Mouse (Mus musculus) bone marrow, adult 2 months (tissue): ENCODE measurements around the gene Synpo2l. TPM values are rescaled to one million over a fixed set of nuclear protein-coding genes. Genes with fewer than 3 reads are reported as not detected.
A peak's percentile ranks its signal among the peaks of the same experiment; 100 is the strongest.

Source experiments
- H3K27ac ChIP-seq: fragments of 200-500 bp; 2 replicates; pipeline ENCODE4 v1.5.1; 2012; ENCODE audit warnings: low read depth, mild to moderate bottlenecking, control low read depth, inconsistent platforms, low read length; ENCODE audit not compliant: control insufficient read depth, poor library complexity, insufficient read depth
- H3K4me1 ChIP-seq: fragments of 200-500 bp; 2 replicates; pipeline ENCODE4 v1.6.1; 2011; ENCODE audit warnings: low read length; ENCODE audit not compliant: control insufficient read depth, insufficient read depth
- H3K4me3 ChIP-seq: fragments of 200-500 bp; replicated peaks from 2 replicates; pipeline ENCODE3; 2011; ENCODE audit warnings: mild to moderate bottlenecking, low read depth, low read length, control low read depth; ENCODE audit not compliant: control insufficient read depth
- CTCF ChIP-seq: fragments of 200-500 bp; IDR thresholded peaks from 2 replicates; pipeline ENCODE4 v1.5.1; 2011; ENCODE audit warnings: low read length, control low read depth; ENCODE audit not compliant: control insufficient read depth, insufficient read depth
- POLR2A ChIP-seq: fragments of 200-500 bp; IDR thresholded peaks from 2 replicates; pipeline ENCODE4 v1.6.1; 2011; ENCODE audit warnings: low read depth, mild to moderate bottlenecking, control low read depth, low read length, borderline replicate concordance; ENCODE audit not compliant: control insufficient read depth
- WGBS: fragments of 180-500 bp; shearing (Covaris S2); methylation state at CpG from one replicate; pipeline ENCODE4 v1.1.7; 2018; 5-methylcytosine and 5-hydroxymethylcytosine counted together
- polyA plus RNA-seq: library from polyadenylated mRNA; stranded (reverse); fragments of >200 nt; gene quantifications from 2 replicates; pipeline ENCODE4 v1.2.4, GENCODE M21; 2011; ENCODE audit warnings: low replicate concordance; ENCODE audit not compliant: missing spikeins, insufficient read depth, insufficient read length

The Synpo2l gene
- polyA plus RNA-seq, 1 experiment = not detected

DNA sequence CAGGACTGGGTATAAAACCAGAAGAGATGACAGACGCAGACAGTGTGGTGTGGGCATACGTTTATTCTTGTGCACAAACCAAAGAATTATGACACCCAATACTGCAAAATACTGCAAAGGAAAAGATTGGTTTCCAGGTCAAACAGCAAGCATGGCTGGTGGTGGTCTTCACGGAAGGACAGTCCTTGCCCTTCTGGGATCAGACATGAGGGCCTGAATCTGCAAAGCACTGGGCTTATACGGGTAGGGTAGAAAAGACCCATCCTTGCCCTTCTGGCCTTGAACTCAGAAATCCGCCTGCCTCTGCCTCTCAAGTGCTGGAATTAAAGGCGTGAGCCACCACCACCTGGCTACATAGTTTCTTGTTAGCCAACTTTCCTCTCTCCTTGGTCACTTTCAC, 9.3 kb downstream of the Synpo2l start:
- WGBS = 81% methylated on average over 6 of the region's 6 CpGs
- Histone ChIP-seq H3K27ac (no peak overlapping the region), H3K4me1 (peaks cover 3% of the 10 kb centered on the region), H3K4me3 (no peak overlapping the region)
- no peak for TF ChIP-seq CTCF

GRCm38 (mm10) chr14:20658326-20658725, 9.8 kb downstream of the Synpo2l start:
- H3K4me1 ChIP-seq = peaks cover 3% of the 10 kb centered on the region
- no peak overlapping the region for H3K4me3 ChIP-seq

GRCm38 (mm10) chr14:20656361-20656760, 11.8 kb downstream of the Synpo2l start, which contains the start of gene Myoz1:
Myoz1 (minus strand) TSS chr14:20656540.
- peaks cover 3% of the 10 kb centered on the region for H3K4me1 ChIP-seq
- TF ChIP-seq POLR2A (no peak), CTCF (no peak)
- WGBS = 88% methylated on average over 11 of the region's 11 CpGs

More at GRCm38 (mm10) chr14:20658326-20658725, 9.8 kb downstream of the Synpo2l start:
- TF ChIP-seq POLR2A = no peak
- no peak for TF ChIP-seq CTCF
- no peak overlapping the region for H3K27ac ChIP-seq

DNA sequence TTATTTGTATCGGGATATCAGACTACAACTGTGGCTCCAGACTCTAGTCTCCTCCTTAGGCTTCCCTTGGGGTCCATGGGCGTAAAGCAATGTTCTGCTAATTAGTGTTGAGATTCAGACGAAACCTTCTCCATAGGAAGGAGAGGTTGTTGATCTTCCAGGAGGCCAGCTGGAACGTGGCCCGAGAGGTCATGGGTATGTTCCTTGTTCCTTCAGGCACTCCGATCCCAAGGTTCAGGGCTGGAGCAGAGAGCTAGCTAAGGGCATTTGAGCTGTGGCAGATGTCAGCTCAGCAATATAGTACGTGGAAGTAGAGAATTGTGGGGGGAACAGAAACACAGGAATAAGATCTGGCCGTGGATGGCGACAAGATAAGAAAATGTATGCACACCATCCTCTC, 12.4 kb downstream of the Synpo2l start:
- Histone ChIP-seq H3K4me1 (peaks cover 3% of the 10 kb centered on the region), H3K27ac (no peak overlapping the region), H3K4me3 (no peak overlapping the region)
- WGBS = 79% methylated on average over 9 of the region's 9 CpGs
- no peak for TF ChIP-seq POLR2A
- TF ChIP-seq CTCF = no peak

More at GRCm38 (mm10) chr14:20656361-20656760, 11.8 kb downstream of the Synpo2l start, which contains the start of gene Myoz1:
- Histone ChIP-seq H3K4me3 (no peak within 1 kb of the TSS), H3K27ac (no peak within 1 kb of the TSS)

- peaks cover 3% of the 10 kb centered on the region for H3K4me1 ChIP-seq
- 0 out of 2 replicates have a peak overlapping the region, but pooled peaks have one; percentile 32 for H3K27ac ChIP-seq
- H3K4me3 ChIP-seq = no peak overlapping the region
- 47% methylated on average over 9 of the region's 9 CpGs for WGBS
- TF ChIP-seq POLR2A (no peak), CTCF (no peak)
Measured at GRCm38 (mm10) chr14:20654690-20655421, 13.3 kb downstream of the Synpo2l start.

DNA sequence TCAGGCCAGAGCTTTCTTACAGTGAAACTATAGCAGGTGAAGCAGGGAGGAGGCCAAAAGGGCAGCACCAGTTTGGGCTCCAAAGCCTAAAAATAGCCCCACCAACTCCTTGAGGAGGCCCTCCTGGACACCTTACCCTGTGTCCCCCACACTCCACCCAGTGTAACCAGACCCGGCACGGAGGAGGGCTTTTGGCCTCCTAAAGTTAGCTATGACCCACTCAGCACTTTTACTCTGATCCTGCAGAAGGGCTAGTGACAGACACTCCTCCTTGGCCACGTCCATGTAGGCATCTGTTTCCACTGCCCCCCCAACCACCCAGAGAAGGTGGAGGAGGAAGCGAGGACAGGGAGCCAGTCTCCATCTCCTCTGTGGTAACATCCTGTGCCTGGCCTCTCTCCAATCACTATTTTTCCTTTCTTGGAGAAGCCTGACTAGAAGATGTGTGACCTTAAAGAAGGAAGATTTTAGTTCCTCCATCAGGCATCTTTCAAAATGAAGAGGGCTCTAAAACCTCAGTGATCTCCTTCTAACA, 16.4 kb downstream of the Synpo2l start:
- WGBS = 55% methylated on average over 4 of the region's 4 CpGs
- no peak overlapping the region for H3K4me3 ChIP-seq
- TF ChIP-seq CTCF (no peak), POLR2A (no peak)
- peaks cover 3% of the 10 kb centered on the region for H3K4me1 ChIP-seq
- no peak overlapping the region for H3K27ac ChIP-seq

DNA sequence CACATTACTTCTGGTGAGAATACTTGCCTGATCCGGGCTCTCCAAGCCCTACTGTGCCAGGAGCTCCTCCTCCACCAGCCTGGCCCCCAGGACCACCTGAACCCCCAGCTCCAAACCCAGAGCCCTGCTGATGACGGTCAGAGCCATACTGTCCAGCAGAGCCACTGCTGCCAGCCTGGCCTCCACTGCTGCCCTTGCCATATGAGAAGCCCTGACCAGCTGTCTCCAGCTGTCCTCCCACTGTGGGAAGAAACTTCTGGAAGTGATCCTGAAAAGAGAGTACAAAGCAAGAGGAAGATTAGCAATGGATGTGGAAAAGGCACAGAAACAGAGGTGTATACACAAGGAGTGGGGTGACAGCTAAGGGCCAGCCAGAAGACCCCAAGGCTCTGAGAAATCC, 17.2 kb downstream of the Synpo2l start:
- WGBS = 85% methylated on average over 2 of the region's 2 CpGs
- no peak for TF ChIP-seq POLR2A
- TF ChIP-seq CTCF = no peak
- Histone ChIP-seq H3K27ac (no peak overlapping the region), H3K4me3 (no peak overlapping the region), H3K4me1 (peaks cover 3% of the 10 kb centered on the region)

GRCm38 (mm10) chr14:20646381-20646780, 21.8 kb downstream of the Synpo2l start:
- Histone ChIP-seq H3K4me3 (no peak overlapping the region), H3K27ac (no peak overlapping the region), H3K4me1 (no peaks in the 10 kb centered on the region)
- no peak for TF ChIP-seq POLR2A
- TF ChIP-seq CTCF = no peak
